Mouse (Mus musculus) megakaryocyte, embryonic 14.5 days (primary cell): Measurements from ENCODE around the gene Lrrc1. TPM values are rescaled to one million over a fixed set of nuclear protein-coding genes. Genes with fewer than 3 reads are reported as not detected.

ENCODE experiments used
- H3K27me3 ChIP-seq: replicated peaks from 2 replicates; pipeline ENCODE3; 2012; ENCODE audit warnings: inconsistent platforms
- H3K36me3 ChIP-seq: replicated peaks from 2 replicates; pipeline ENCODE3; 2012; ENCODE audit warnings: low read length, inconsistent platforms, mixed read lengths
- H3K4me1 ChIP-seq: 2 replicates; pipeline ENCODE4 v1.6.1; 2012; ENCODE audit warnings: inconsistent platforms
- H3K4me3 ChIP-seq: replicated peaks from 2 replicates; pipeline ENCODE3; 2012; ENCODE audit warnings: moderate library complexity, mild to moderate bottlenecking, inconsistent platforms
- H3K9me3 ChIP-seq: 2 replicates; pipeline ENCODE4 v1.6.1; 2012; ENCODE audit warnings: inconsistent platforms
- FLI1 ChIP-seq: IDR thresholded peaks from 2 replicates; pipeline ENCODE4 v1.6.1; 2012; ENCODE audit warnings: low read length, inconsistent platforms, mixed read lengths
- GATA1 ChIP-seq: IDR thresholded peaks from 3 replicates; pipeline ENCODE4 v1.6.1; 2012; ENCODE audit warnings: mixed read lengths, low read length, inconsistent platforms, borderline replicate concordance
- polyA plus RNA-seq: library from polyadenylated mRNA; stranded (reverse); fragments of >175 nt; gene quantifications from 2 replicates; pipeline ENCODE4 v1.2.3, GENCODE M21; 2012; ENCODE audit warnings: low replicate concordance; ENCODE audit not compliant: insufficient read depth

Lrrc1 gene
- polyA plus RNA-seq, 1 experiment: 9.3 TPM

DNA sequence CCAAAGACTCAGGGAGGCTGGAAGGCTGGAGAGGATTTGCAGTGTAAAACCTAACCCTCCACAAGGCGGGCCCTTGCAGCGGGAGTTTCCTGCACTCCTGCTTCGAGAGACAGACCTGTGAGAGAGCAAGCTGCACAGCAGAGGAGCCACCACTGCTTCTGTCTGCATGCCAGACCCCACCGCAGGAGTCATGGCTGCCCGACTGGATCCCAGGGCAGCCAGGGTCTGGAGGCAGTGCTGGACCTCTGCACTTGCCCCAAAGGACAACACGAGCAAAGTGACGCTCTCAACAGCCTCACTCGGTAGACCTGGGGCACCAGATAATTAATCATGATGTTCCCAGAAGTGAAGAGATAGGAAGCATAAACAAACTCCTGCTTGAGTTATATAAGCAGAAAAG, 72.1 kb downstream of the Lrrc1 start:
- no peaks in the 10 kb centered on the region for H3K4me1 ChIP-seq
- no peak overlapping the region for H3K4me3 ChIP-seq
- TF ChIP-seq GATA1: no peak
- TF ChIP-seq FLI1: no peak
- H3K27me3 ChIP-seq: no peaks in the 10 kb centered on the region
- H3K9me3 ChIP-seq: no peaks in the 10 kb centered on the region
- peaks cover 15% of the 10 kb centered on the region for H3K36me3 ChIP-seq

DNA sequence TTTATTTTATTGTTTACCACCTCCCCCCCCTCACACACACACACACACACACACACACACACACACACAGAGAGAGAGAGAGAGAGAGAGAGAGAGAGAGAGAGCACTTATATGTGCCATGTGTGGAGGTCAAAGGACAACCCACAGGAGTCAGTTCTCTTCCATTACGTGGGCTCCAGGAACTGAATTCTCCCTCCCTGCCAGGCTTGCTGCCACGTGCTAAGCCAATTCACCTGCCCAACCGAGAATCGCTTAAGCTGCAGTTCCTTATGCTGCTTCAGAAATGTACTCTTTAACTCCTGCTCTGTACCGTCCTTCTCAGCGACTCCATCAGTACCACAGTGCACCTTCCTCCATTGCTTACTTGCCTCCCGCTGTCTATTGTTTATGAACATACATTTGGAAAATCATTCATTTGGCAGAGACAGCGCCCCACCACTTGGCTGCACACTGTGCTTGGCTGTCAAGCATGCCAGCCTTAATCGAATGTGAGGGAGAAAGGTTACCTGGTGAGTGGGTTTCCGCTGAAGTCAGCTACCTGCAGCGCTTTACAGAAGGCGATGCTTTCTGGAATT, 72.9 kb downstream of the Lrrc1 start:
- no peak for TF ChIP-seq FLI1
- no peak for TF ChIP-seq GATA1

DNA sequence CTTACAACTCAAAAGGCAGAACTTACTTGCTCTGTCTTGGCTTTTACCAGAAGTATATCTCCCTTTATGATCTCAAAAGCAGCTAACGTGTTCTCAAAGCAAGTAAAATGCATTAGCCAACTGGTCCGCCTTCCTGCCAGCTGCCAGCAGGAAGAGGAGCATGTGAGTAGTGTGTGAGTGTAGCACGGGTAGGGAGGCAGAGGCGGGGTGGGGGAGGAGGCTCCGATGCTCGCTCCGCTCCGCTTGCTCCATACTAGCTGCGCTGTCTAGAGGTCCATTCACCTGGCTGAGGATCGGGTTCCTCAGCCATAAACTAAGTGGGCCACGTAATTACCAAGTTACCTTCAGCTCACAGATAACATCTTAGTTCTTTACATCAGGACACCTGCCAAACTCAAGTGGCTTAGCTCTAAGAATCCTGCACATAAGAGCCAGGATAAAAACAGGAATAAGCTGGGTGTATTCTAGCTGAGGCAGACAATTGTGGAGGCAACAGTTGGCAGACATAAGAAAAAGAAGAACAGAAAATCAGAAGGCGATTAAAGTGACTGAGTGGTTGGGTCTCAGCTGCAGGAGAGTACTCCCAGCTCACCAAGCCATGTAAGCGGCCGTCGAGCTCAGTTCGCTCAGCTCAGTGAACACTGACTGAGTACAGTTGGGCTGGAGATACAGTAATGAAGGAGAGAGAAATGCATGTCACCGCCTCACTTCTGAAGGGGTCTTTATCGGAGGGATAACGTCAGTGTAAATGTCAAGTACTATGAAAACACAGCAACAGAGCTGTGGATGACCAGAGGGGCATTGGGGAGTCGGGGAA, 74.7 kb downstream of the Lrrc1 start:
- H3K4me3 ChIP-seq: no peak overlapping the region
- no peaks in the 10 kb centered on the region for H3K9me3 ChIP-seq
- H3K27me3 ChIP-seq: no peaks in the 10 kb centered on the region
- no peaks in the 10 kb centered on the region for H3K4me1 ChIP-seq
- no peak for TF ChIP-seq GATA1
- peaks cover 19% of the 10 kb centered on the region for H3K36me3 ChIP-seq

More for the DNA sequence above, 72.9 kb downstream of the Lrrc1 start:
- Histone ChIP-seq H3K9me3 (no peaks in the 10 kb centered on the region), H3K36me3 (peaks cover 19% of the 10 kb centered on the region), H3K4me3 (no peak overlapping the region), H3K4me1 (no peaks in the 10 kb centered on the region), H3K27me3 (no peaks in the 10 kb centered on the region)

DNA sequence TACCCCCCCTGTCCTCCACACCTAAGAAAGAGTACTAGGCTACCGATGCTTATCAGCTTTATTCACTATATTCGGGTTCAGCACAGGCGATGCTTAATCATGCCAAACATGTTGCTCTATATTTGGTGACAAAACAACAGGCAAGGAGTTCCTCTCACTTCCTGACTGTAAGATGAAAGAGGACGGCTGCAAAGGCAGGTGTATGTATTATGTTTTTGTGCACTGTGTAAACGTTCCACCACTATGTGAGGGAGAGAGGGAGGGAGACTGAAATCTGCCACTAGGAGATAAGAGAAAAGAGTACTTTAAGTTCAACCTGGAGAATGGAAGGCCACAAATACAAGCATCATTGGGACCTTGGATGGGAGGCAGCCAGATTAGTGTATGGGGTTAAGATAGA, 77.7 kb downstream of the Lrrc1 start:
- Histone ChIP-seq H3K9me3 (no peaks in the 10 kb centered on the region), H3K4me3 (no peak overlapping the region), H3K27me3 (no peaks in the 10 kb centered on the region), H3K4me1 (peaks cover 14% of the 10 kb centered on the region), H3K36me3 (peaks cover 18% of the 10 kb centered on the region)
- TF ChIP-seq GATA1 (no peak), FLI1 (no peak)

DNA sequence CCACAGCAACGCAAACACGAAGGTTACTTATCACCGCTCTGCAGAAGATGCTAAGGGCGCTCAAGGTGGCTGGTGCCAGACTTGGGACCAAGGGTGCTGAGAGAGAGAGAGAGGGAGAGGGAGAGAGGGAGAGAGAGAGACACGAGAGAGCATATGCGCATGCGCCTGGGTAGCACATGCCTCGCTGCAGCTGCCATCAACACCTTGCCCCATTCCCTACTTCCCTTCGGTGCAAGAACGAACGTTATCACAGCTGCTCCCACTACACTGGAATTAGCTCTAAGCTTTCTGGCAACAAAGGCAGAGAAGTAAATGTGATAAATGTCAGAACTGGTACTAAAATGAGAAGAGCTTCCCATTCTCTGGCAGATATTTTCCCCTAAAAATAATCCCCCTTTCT, 79.3 kb downstream of the Lrrc1 start:
- TF ChIP-seq FLI1: no peak
- TF ChIP-seq GATA1: no peak
- Histone ChIP-seq H3K9me3 (no peaks in the 10 kb centered on the region), H3K27me3 (no peaks in the 10 kb centered on the region), H3K36me3 (peaks cover 20% of the 10 kb centered on the region), H3K4me3 (peak overlapping the region; percentile 67), H3K4me1 (peaks cover 22% of the 10 kb centered on the region)

DNA sequence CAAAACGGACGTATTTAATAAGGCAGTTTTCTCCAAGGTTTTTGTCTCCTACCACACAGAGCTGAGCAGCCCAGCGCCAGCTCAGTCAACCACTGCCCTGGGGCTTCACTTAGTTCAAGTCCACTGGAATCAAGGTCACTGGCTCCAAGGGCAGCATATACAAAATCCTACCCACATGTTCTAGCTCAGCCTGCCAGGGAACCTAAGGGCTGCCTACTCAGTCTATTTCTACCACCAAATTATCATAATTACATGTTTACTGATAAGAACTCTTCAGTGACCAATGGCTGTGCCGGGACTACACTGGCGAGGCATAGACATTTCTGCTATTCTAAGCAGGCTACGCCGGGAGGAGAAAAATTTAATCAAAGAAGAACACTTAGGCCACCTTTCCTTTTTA, 80.8 kb downstream of the Lrrc1 start:
- Histone ChIP-seq H3K9me3 (no peaks in the 10 kb centered on the region), H3K4me1 (peaks cover 22% of the 10 kb centered on the region)

DNA sequence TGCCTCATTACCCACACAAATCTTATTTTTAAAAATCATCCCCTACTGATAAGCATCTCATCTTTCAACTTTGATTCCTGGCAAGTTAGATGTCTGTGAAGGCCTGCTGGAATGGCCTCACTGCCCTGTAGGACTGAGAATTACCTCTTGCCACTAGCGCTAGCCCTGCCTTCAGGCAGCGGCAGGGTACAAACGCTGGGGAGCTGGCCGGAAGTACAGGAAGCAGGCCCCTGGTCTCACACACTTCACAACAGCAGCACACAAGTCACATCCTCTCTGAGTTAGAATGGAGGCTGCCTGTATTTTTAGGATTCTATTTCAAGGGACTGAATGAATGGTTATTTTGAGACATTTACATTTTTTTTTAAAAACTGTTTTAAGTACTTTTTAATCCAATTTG, 81.5 kb downstream of the Lrrc1 start:
- H3K36me3 ChIP-seq: peaks cover 14% of the 10 kb centered on the region
- peaks cover 22% of the 10 kb centered on the region for H3K4me1 ChIP-seq
- TF ChIP-seq GATA1 (no peak), FLI1 (no peak; the same call in 1 of the 2 replicates)
- H3K4me3 ChIP-seq: peak overlapping the region; percentile 23
- H3K27me3 ChIP-seq: no peaks in the 10 kb centered on the region
- H3K9me3 ChIP-seq: no peaks in the 10 kb centered on the region

More for the DNA sequence above, 80.8 kb downstream of the Lrrc1 start:
- Histone ChIP-seq H3K4me3 (no peak overlapping the region), H3K36me3 (peaks cover 20% of the 10 kb centered on the region), H3K27me3 (no peaks in the 10 kb centered on the region)
- TF ChIP-seq FLI1: no peak
- TF ChIP-seq GATA1: no peak

DNA sequence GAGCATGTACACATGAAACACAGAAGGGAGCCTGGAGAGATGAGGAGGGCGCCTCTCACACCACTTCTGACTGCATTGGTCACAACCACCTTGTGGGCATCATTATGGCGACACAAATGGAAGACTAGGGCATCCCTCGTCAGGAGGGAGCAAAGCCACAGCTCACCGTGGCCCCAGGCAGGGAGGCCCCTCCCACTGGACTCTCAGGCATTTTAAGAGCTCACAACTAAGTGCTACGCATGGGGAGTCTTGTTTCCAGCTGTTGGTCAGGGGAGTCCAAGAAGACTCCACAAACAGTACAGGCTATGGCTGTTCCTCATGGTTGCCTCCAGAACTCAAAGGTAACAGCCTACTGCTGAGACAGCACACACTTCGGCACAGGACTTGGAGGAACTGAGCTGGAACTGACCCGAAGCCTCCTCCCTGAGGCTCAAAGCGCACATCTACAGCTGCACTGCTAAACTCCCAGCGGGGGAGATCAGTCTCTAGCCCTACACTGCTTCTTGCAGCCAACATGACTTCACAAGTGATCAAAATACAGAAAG, 83.2 kb downstream of the Lrrc1 start:
- peaks cover 19% of the 10 kb centered on the region for H3K36me3 ChIP-seq
- TF ChIP-seq GATA1: no peak
- no peak for TF ChIP-seq FLI1
- peaks cover 26% of the 10 kb centered on the region for H3K4me1 ChIP-seq
- H3K4me3 ChIP-seq: no peak overlapping the region
- H3K27me3 ChIP-seq: no peaks in the 10 kb centered on the region
- H3K9me3 ChIP-seq: no peaks in the 10 kb centered on the region

DNA sequence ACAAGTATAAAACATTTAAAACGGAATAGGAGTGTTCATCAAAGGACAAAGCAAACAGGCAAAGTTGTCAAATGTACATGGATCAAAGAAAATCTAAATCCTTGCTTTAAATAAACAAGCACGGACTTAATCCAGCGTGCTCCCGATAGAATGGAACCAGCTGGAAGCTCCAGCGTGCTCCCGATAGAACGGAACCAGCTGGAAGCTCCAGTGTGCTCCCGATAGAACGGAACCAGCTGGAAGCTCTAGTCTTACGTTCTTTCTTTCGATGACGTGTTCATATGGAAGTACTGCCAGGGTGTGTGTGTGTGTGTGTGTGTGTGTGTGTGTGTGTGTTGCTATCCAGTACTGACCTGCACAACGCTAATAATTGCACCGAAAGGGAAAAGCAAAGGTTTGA, 84.3 kb downstream of the Lrrc1 start:
- Histone ChIP-seq H3K9me3 (no peaks in the 10 kb centered on the region), H3K27me3 (no peaks in the 10 kb centered on the region), H3K4me1 (peaks cover 34% of the 10 kb centered on the region), H3K4me3 (no peak overlapping the region), H3K36me3 (peaks cover 23% of the 10 kb centered on the region)
- TF ChIP-seq FLI1 (no peak), GATA1 (no peak)

DNA sequence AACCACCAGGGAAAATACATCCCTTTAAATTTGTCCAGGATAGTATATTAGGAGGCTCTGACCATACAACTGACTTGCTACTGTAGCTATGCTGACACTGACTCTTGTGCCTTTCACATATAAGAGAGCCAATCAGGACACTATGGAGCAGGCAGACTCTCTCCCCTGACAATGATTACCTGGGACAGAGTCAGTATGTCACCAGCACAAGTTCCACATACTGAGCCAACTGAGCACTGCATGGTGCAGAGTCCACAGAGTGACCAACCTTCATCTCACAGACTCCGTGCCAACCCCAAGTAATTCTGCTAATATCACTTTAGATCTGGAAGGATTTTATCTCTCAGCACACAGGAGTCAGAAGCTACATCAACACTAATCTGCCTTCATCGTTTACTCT, 85.3 kb downstream of the Lrrc1 start:
- H3K9me3 ChIP-seq: no peaks in the 10 kb centered on the region
- peaks cover 28% of the 10 kb centered on the region for H3K36me3 ChIP-seq

More for the DNA sequence above, 85.3 kb downstream of the Lrrc1 start:
- peaks cover 44% of the 10 kb centered on the region for H3K4me1 ChIP-seq
- TF ChIP-seq GATA1: no peak
- TF ChIP-seq FLI1: no peak
- no peaks in the 10 kb centered on the region for H3K27me3 ChIP-seq
- H3K4me3 ChIP-seq: no peak overlapping the region
